19 mouse cellular contexts compared by ENCODE assay signal in the genomic region with DNA sequence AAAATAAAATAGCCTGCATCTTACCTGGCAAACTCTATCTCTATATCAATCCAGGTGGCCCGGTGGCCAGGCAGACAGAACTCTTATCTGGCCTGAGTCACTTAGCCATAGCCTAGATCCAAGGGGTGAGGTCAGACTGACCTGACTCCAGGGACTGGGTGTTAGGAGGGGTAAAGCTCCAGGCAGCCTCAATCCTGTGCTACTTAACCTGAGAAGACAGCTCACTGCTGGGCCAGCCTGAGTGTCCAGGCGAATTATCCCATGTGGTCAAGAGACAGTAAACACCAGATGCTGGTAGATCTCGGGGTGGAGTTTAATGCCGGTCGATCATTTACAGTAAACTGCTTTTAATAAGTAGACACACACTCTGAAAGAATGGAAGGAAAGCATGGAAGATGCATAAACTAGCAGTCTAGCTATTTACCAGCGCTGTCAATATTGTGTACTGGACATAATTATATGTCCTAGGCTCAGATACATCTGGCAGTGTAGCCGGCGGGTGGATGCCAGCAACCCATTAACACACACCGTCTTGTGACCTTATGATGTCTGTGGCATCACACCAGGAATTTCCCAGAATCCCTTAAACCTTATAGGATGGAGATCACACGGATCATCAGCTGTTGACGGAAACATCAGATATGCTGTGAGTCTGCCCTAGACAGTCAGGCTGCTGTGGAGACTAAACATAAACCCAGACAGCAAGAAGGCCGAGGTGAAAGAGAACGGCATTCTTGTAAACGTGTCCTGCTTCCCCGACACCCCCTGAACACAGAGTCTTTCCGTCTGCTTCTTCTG.
A peak's percentile ranks its signal among the peaks of the same experiment; 100 is the strongest.
DNase-seq lines count a peak whose midpoint lies in the region; ATAC-seq and TF ChIP-seq lines count a peak whose summit lies in the region.
"Had no signal": no experiment of that assay in that cellular context is flagged by ENCODE, and none has a peak within 500 bp of the region (broad histone marks: within the 10 kb centered on the region; RNA-seq: fewer than 3 reads in every experiment).

No protein-coding gene starts in this region.

- peak; percentile 73 for TF ChIP-seq EP300 in lung, postnatal 0 days (IDR thresholded peaks at IDR 0.05)
- TF ChIP-seq EP300 in stomach, postnatal 0 days (optimal IDR thresholded peaks at IDR 0.05) = no peak

- no peaks in the 10 kb centered on the region for H3K27me3 ChIP-seq in embryonic facial prominence, embryonic 14.5 days (replicated peaks; ENCODE audit: control insufficient read depth, insufficient read depth, low read length)
- H3K27me3 ChIP-seq in embryonic facial prominence, embryonic 10.5 days (replicated peaks; ENCODE audit: low read depth, poor library complexity, severe bottlenecking) = no peaks in the 10 kb centered on the region
- no peaks in the 10 kb centered on the region for H3K27me3 ChIP-seq in kidney, embryonic 14.5 days (ENCODE audit: control insufficient read depth, insufficient read depth, low read length)
- H3K27me3 ChIP-seq in lung, postnatal 0 days (replicated peaks; ENCODE audit: insufficient read depth, low read length) = no peaks in the 10 kb centered on the region
- no peaks in the 10 kb centered on the region for H3K27me3 ChIP-seq in stomach, postnatal 0 days (ENCODE audit: control insufficient read depth, insufficient read depth, low read length)
- H3K27me3 ChIP-seq: limb, embryonic 15.5 days; midbrain, embryonic 12.5 days had no signal

- no peak for TF ChIP-seq CTCF in lung, postnatal 0 days (IDR thresholded peaks at IDR 0.05)
- no peak for TF ChIP-seq CTCF in stomach, postnatal 0 days (IDR thresholded peaks at IDR 0.05; ENCODE audit: low read depth)

- 73% methylated on average over 16 of the region's 16 CpGs for WGBS in embryonic facial prominence, embryonic 14.5 days
- 85% methylated on average over 16 of the region's 16 CpGs for WGBS in embryonic facial prominence, embryonic 10.5 days
- 89% methylated on average over 16 of the region's 16 CpGs for WGBS in kidney, embryonic 14.5 days
- 55% methylated on average over 16 of the region's 16 CpGs for whole genome bisulfite sequencing in lung, postnatal 0 days
- WGBS in stomach, postnatal 0 days = 58% methylated on average over 16 of the region's 16 CpGs

- ATAC-seq in embryonic facial prominence, embryonic 14.5 days (ENCODE audit: low read depth) = no peak
- peak; percentile 21; the same call in 1 of the 2 replicates for ATAC-seq in kidney, embryonic 14.5 days (ENCODE audit: low FRiP score, low TSS enrichment)
- ATAC-seq in lung, postnatal 0 days = peak; percentile 61
- no peak for ATAC-seq in stomach, postnatal 0 days (ENCODE audit: low FRiP score, low TSS enrichment)
- ATAC-seq: CD4-positive, CD25-positive, alpha-beta regulatory T cell, adult 4 months had no signal

- H3K27ac ChIP-seq in embryonic facial prominence, embryonic 14.5 days (replicated peaks; ENCODE audit: low read depth, low read length) = no peak overlapping the region
- no peak overlapping the region for H3K27ac ChIP-seq in embryonic facial prominence, embryonic 10.5 days (replicated peaks)
- no peak overlapping the region for H3K27ac ChIP-seq in kidney, embryonic 14.5 days (ENCODE audit: low read depth, low read length)
- no peak overlapping the region for H3K27ac ChIP-seq in lung, postnatal 0 days (ENCODE audit: low read length)
- no peak overlapping the region for H3K27ac ChIP-seq in stomach, postnatal 0 days (replicated peaks)
- H3K27ac ChIP-seq: midbrain, embryonic 12.5 days had no signal

- peak; percentile 7 for DNase-seq in embryonic facial prominence, embryonic 14.5 days (ENCODE audit: low spot score)
- DNase-seq in embryonic facial prominence, embryonic 10.5 days (ENCODE audit: low spot score) = no peak
- no peak for DNase-seq in kidney, postnatal 25 days
- peak; percentile 71 for DNase-seq in lung, postnatal 0 days (ENCODE audit: low spot score)
- DNase-seq in retina, embryonic 14.5 days (ENCODE audit: low spot score) = peak; percentile 39
- no peak for DNase-seq in right cerebral cortex, postnatal 36 days (ENCODE audit: low spot score in 2 of 2)
- DNase-seq in stomach, postnatal 0 days (ENCODE audit: low spot score) = no peak
- DNase-seq: cerebellum, adult 9-10 months; kidney, adult 2 months; kidney, postnatal 36 days; thymus, postnatal 25 days had no signal

- H3K4me2 ChIP-seq in embryonic facial prominence, embryonic 14.5 days (ENCODE audit: low read depth, low read length) = no peak overlapping the region
- no peak overlapping the region for H3K4me2 ChIP-seq in kidney, embryonic 14.5 days (replicated peaks; ENCODE audit: low read depth, low read length)
- no peak overlapping the region for H3K4me2 ChIP-seq in lung, postnatal 0 days (replicated peaks; ENCODE audit: low read depth, low read length)
- H3K4me2 ChIP-seq in stomach, postnatal 0 days (replicated peaks; ENCODE audit: low read depth) = no peak overlapping the region
- H3K4me2 ChIP-seq: heart, embryonic 11.5 days; limb, embryonic 15.5 days; midbrain, embryonic 12.5 days had no signal

- no peak overlapping the region for H3K4me3 ChIP-seq in embryonic facial prominence, embryonic 14.5 days (ENCODE audit: low read depth, low read length)
- no peak overlapping the region for H3K4me3 ChIP-seq in embryonic facial prominence, embryonic 10.5 days
- no peak overlapping the region for H3K4me3 ChIP-seq in kidney, embryonic 14.5 days (ENCODE audit: low read length)
- H3K4me3 ChIP-seq in lung, postnatal 0 days (ENCODE audit: low read depth, low read length) = no peak overlapping the region
- no peak overlapping the region for H3K4me3 ChIP-seq in stomach, postnatal 0 days (ENCODE audit: low read depth, low read length)
- H3K4me3 ChIP-seq: hindbrain, embryonic 10.5 days; limb, embryonic 15.5 days; midbrain, embryonic 12.5 days; myocyte had no signal

- no peaks in the 10 kb centered on the region for H3K9me3 ChIP-seq in embryonic facial prominence, embryonic 14.5 days (ENCODE audit: control insufficient read depth, low read length)
- no peaks in the 10 kb centered on the region for H3K9me3 ChIP-seq in embryonic facial prominence, embryonic 10.5 days
- H3K9me3 ChIP-seq in kidney, embryonic 14.5 days (ENCODE audit: control insufficient read depth, low read length) = no peaks in the 10 kb centered on the region; the same call in 1 of the 2 replicates
- H3K9me3 ChIP-seq in lung, postnatal 0 days (ENCODE audit: low read length) = no peaks in the 10 kb centered on the region
- H3K9me3 ChIP-seq in stomach, postnatal 0 days (ENCODE audit: control insufficient read depth, low read length) = no peaks in the 10 kb centered on the region
- H3K9me3 ChIP-seq: hindbrain, embryonic 10.5 days; limb, embryonic 15.5 days; midbrain, embryonic 12.5 days had no signal

- no peaks in the 10 kb centered on the region for H3K36me3 ChIP-seq in embryonic facial prominence, embryonic 14.5 days (ENCODE audit: control insufficient read depth, insufficient read depth, low read length)
- no peaks in the 10 kb centered on the region for H3K36me3 ChIP-seq in embryonic facial prominence, embryonic 10.5 days (replicated peaks)
- H3K36me3 ChIP-seq in kidney, embryonic 14.5 days (ENCODE audit: control insufficient read depth, insufficient read depth, low read length) = no peaks in the 10 kb centered on the region
- no peaks in the 10 kb centered on the region for H3K36me3 ChIP-seq in lung, postnatal 0 days (ENCODE audit: insufficient read depth, low read length)
- H3K36me3 ChIP-seq in stomach, postnatal 0 days (ENCODE audit: control insufficient read depth, insufficient read depth, low read length) = no peaks in the 10 kb centered on the region
- H3K36me3 ChIP-seq: G1E; hindbrain, embryonic 10.5 days; limb, embryonic 15.5 days; midbrain, embryonic 12.5 days had no signal

- H3K9ac ChIP-seq in embryonic facial prominence, embryonic 14.5 days (ENCODE audit: low read depth, low read length) = no peak overlapping the region
- no peak overlapping the region for H3K9ac ChIP-seq in kidney, embryonic 14.5 days (ENCODE audit: low read depth, low read length)
- H3K9ac ChIP-seq in lung, postnatal 0 days (replicated peaks; ENCODE audit: low read depth) = no peak overlapping the region
- H3K9ac ChIP-seq in stomach, postnatal 0 days (ENCODE audit: low read length) = no peak overlapping the region
- H3K9ac ChIP-seq: limb, embryonic 15.5 days; midbrain, embryonic 12.5 days had no signal

- H3K4me1 ChIP-seq in embryonic facial prominence, embryonic 14.5 days (ENCODE audit: control insufficient read depth, insufficient read depth, low read length) = peaks cover 15% of the 10 kb centered on the region
- peaks cover 58% of the 10 kb centered on the region for H3K4me1 ChIP-seq in embryonic facial prominence, embryonic 10.5 days
- H3K4me1 ChIP-seq in kidney, embryonic 14.5 days (ENCODE audit: control insufficient read depth, insufficient read depth, low read length) = 0 out of 2 replicates have a peak, but pooled peaks cover 11% of the 10 kb centered on the region
- H3K4me1 ChIP-seq in lung, postnatal 0 days (ENCODE audit: insufficient read depth, low read depth, low read length) = peaks cover 16% of the 10 kb centered on the region
- H3K4me1 ChIP-seq in stomach, postnatal 0 days (replicated peaks; ENCODE audit: control insufficient read depth, insufficient read depth) = no peaks in the 10 kb centered on the region

Comparison
In these comparisons a context has a peak if more than half of its experiments do, and no peak if none do; other contexts are left out.
1. DNase-seq: peak in embryonic facial prominence, embryonic 14.5 days (single experiment), lung, postnatal 0 days (single experiment) and retina, embryonic 14.5 days (single experiment); none in embryonic facial prominence, embryonic 10.5 days (single experiment), kidney, postnatal 25 days (0 of 2), right cerebral cortex, postnatal 36 days (0 of 2) and stomach, postnatal 0 days (single experiment).
2. ATAC-seq: peak in kidney, embryonic 14.5 days (single experiment) and lung, postnatal 0 days (single experiment); none in embryonic facial prominence, embryonic 14.5 days (single experiment) and stomach, postnatal 0 days (single experiment).